In genomic region chr4:101470543-101470942, GRCm38 (mm10) we compare ENCODE assay signal across 13 mouse cellular contexts. TPM values are rescaled to one million over a fixed set of nuclear protein-coding genes. Genes with fewer than 3 reads are reported as not detected.
DNase-seq lines count a peak whose midpoint lies in the region; ATAC-seq and TF ChIP-seq lines count a peak whose summit lies in the region.
"Had no signal": no experiment of that assay in that cellular context is flagged by ENCODE, and none has a peak within 500 bp of the region (broad histone marks: within the 10 kb centered on the region; RNA-seq: fewer than 3 reads in every experiment).

No protein-coding gene starts in this region.

- TF ChIP-seq CTCF in lung, embryonic 14.5 days (IDR thresholded peaks at IDR 0.05; ENCODE audit: low read depth), result peak; percentile 37

- H3K9ac ChIP-seq in lung, embryonic 14.5 days, result no peak overlapping the region
- H3K9ac ChIP-seq: heart, embryonic 12.5 days; intestine, embryonic 15.5 days; stomach, embryonic 15.5 days had no signal

- no peak overlapping the region for H3K4me3 ChIP-seq in lung, embryonic 14.5 days (ENCODE audit: low read depth, low read length)
- H3K4me3 ChIP-seq: erythroblast, embryonic 14.5 days; heart, embryonic 12.5 days; intestine, embryonic 15.5 days; megakaryocyte, embryonic 14.5 days; stomach, embryonic 15.5 days had no signal

- H3K27me3 ChIP-seq in lung, embryonic 14.5 days (ENCODE audit: insufficient read depth, low read length), result no peaks in the 10 kb centered on the region
- H3K27me3 ChIP-seq: heart, embryonic 12.5 days; intestine, embryonic 15.5 days; megakaryocyte, embryonic 14.5 days; stomach, embryonic 15.5 days had no signal

- ATAC-seq in frontal cortex, adult (ENCODE audit: low TSS enrichment), result 0 out of 2 replicates have a peak, but pooled peaks have one; percentile 11
- ATAC-seq in lung, embryonic 14.5 days (ENCODE audit: insufficient read depth), result no peak
- peak; percentile 61 for ATAC-seq in activated CD4-positive, CD25-positive, alpha-beta regulatory T cell, adult 4 months
- ATAC-seq: intestine, embryonic 15.5 days had no signal

- no peak for DNase-seq in frontal cortex, postnatal 25 days (ENCODE audit: low spot score in 2 of 2)
- peak; percentile 32 for DNase-seq in lung, embryonic 14.5 days
- DNase-seq in lung, adult 18-20 months, result no peak
- peak; percentile 35 for DNase-seq in retina, postnatal 1 day
- no peak for DNase-seq in kidney, postnatal 14 days
- no peak for DNase-seq in adrenal gland, postnatal 14 days

- H3K4me1 ChIP-seq in lung, embryonic 14.5 days (ENCODE audit: insufficient read depth), result no peaks in the 10 kb centered on the region
- H3K4me1 ChIP-seq: heart, embryonic 12.5 days; intestine, embryonic 15.5 days; stomach, embryonic 15.5 days had no signal

- 50% methylated on average over 5 of the region's 5 CpGs for WGBS in lung, embryonic 14.5 days

- H3K36me3 ChIP-seq in lung, embryonic 14.5 days (ENCODE audit: insufficient read depth), result no peaks in the 10 kb centered on the region
- H3K36me3 ChIP-seq: intestine, embryonic 15.5 days; stomach, embryonic 15.5 days had no signal

- H3K4me2 ChIP-seq in lung, embryonic 14.5 days, result no peak overlapping the region
- H3K4me2 ChIP-seq: heart, embryonic 12.5 days; intestine, embryonic 15.5 days; stomach, embryonic 15.5 days had no signal

- H3K9me3 ChIP-seq in lung, embryonic 14.5 days (ENCODE audit: low read depth, low read length), result no peaks in the 10 kb centered on the region
- H3K9me3 ChIP-seq: heart, embryonic 12.5 days; intestine, embryonic 15.5 days; stomach, embryonic 15.5 days had no signal

- no peak overlapping the region for H3K27ac ChIP-seq in lung, embryonic 14.5 days (ENCODE audit: low read depth)
- H3K27ac ChIP-seq: intestine, embryonic 15.5 days; stomach, embryonic 15.5 days had no signal

RNA-seq across cellular contexts. Expression of gene Dnajc6, which starts 25.9 kb away (rescaled TPM):
- 0.11 and 0.16 TPM in 2 replicates for polyA plus RNA-seq in lung, embryonic 14.5 days (2014; fragmentation: Nextera tagmentation; extraction: Ambion mirVana)
- 1 to 10 TPM; 1.8 to 1.9 TPM for polyA plus RNA-seq in activated CD4-positive, CD25-positive, alpha-beta regulatory T cell, adult 4 months (2017; shearing (Covaris generic))
- 3.9 and 8.3 TPM in 2 replicates for total RNA-seq in adrenal gland, postnatal 14 days (2021)
- polyA plus RNA-seq: erythroblast, embryonic 14.5 days had no signal

RNA-seq across cellular contexts. Expression of gene Ak4, which starts 51.5 kb away (rescaled TPM):
- polyA plus RNA-seq in lung, embryonic 14.5 days (2014; fragmentation: Nextera tagmentation; extraction: Ambion mirVana), result 5.2 and 5.9 TPM in 2 replicates
- polyA plus RNA-seq in activated CD4-positive, CD25-positive, alpha-beta regulatory T cell, adult 4 months (2017; shearing (Covaris generic)), result under 1 TPM in 1 of 2 experiments, not detected in 1; 0.59 TPM
- total RNA-seq in adrenal gland, postnatal 14 days (2021), result 2.9 and 7.2 TPM in 2 replicates

Comparison
In these comparisons a context has a peak if more than half of its experiments do, and no peak if none do; other contexts are left out.
1. DNase-seq: peak in lung, embryonic 14.5 days (single experiment) and retina, postnatal 1 day (single experiment); none in frontal cortex, postnatal 25 days (0 of 2), lung, adult 18-20 months (0 of 2), kidney, postnatal 14 days (single experiment) and adrenal gland, postnatal 14 days (single experiment).